Mouse (Mus musculus) heart, adult 18-20 months (tissue): Measurements from ENCODE around the gene Brsk1. TPM values are rescaled to one million over a fixed set of nuclear protein-coding genes. Genes with fewer than 3 reads are reported as not detected.

Experiments used
- DNase-seq, 2 experiments: peaks; one replicate each; pipeline ENCODE4 v3.0.0; 2021 to 2022; ENCODE audit warnings: mixed read lengths in 1 of 2
- total RNA-seq, 2 experiments: library from RNA; stranded (reverse); gene quantifications; 2 replicates each; pipeline ENCODE4 v1.2.3; 2021

Gene Brsk1
- total RNA-seq, 2 experiments from 2014 or later: 1.1 to 1.2 TPM

DNA sequence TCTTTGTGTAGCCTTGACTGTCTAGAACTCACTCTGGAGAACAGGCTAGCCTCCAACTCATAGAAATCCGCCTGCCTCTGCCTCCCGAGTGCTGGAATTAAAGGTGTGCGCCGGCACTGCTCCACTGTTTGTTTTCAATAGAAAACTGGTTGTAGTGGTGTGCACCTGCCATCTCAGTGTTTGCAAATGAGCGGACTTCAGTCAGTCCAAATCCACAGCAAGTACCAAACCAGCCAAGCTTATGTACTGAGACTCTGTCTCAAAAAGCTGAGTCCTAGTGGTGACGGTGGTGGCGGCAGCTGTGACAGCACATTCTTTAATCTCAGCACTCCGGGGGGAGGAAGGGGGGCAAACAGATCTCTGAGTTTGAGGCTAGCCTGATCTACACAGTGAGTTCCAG lies 21.9 kb upstream of the Brsk1 start:
- no peak for DNase-seq

DNA sequence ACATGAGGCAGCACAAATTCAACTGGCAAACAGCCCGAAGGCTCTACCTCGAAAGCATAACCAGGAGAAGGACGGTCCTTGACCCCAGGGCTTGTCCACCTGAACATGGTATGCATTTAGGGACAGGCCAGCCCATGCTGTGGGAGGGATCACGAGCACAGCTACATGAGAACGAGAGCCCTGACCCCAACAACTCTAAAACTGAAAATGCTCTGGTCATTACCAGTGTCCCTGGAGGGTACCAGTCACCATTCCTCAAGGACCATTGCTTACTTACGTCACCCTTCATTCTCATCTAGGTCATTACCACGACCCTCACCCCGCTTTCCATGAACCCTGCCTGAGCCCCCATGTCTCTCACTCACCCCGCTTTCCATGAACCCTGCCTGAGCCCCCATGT lies 21.2 kb upstream of the Brsk1 start:
- DNase-seq: no peak

DNA sequence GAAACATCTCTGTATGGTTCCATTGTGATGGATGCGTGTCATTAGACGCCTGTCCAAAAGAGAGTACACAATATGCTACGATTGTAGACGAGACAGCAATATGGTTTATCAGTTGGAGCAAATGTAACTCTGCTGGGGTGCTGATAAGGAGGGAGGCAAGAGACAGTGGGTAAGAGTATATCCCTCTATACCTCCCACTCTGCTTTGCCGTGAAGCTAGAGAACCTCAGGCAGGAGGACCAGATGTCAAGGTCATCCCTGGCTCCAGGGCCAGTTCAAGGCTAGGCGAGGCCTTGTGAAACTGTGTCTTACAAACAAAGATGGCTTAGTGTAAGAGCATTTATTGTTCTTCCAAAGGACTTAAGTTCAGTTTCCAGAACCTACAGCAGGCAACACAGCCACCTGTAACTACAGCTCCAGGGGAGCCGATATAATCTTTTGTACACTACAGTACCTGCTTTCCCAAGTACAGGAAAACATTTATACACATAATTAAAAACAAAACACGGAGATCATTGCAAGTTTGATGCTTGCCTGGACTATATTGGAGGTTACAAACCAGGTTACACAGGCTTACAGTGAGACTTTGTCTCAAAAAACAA lies 19.6 kb upstream of the Brsk1 start:
- DNase-seq: no peak

DNA sequence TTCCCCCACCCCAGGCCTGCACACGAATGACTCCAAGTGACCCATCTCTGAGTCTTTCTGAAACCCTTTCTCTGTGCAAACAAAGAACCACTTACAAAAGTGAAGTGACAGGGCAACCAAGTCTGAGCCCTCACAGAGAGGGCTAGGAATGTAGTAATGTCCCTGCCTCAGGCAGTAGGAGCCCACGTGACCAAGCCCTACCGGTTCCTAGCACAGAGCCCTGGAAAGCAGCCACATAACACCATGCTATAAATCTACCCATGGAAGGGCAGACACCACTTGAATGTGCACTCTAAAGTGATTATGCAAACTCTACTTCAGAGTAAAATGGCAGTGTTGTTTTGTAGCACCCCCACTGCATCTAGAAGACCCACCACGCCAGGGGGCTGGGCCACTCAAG lies 18.4 kb upstream of the Brsk1 start:
- no peak for DNase-seq

DNA sequence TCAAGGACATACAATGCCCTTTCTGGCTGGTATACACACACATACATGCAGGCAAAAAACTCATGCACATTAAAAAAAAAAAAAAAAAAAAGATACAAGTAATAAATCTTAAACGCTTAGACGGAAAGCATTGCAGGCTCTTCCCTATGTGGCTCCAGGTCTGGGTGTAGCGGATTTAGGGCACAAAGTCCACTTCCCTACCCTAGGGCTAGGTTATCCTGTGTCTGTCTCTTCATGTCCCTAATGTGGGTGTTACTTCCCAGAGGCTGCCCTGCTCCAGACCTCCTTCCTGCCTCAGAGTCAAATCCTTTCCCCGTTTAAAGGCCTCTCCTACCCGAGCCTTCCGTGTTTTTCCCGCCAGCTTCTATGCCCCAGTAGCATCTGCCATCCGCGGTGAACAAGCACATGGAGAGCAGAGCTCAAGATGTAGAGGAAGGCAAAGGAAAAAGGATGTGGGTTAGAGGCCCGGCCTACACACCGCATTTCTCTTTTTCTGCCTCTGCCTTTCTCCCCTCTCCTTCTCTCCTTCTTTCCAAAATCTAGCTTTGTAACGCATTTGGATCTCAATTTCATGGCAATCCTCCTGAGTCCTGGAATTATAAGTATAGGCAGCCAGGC lies 16.2 kb upstream of the Brsk1 start:
- DNase-seq: no peak

DNA sequence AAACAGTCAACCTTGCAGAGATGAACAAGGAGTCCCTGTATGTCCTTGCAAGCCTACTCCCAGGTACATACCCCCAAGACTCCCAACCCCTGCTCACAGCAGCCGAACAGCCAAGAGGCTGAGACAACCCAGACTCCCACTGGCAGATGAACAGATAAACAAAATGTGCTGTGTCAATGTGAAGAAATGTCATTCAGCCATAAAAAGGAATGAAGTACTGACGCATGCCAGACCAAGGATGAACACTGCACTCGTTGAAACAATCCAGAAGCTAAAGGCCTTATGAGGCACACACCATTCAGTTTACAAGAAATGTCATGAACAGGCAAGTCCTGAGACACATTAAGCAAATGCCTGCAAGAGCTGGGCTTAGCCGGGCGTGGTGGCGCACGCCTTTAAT lies 15.2 kb upstream of the Brsk1 start:
- no peak for DNase-seq

DNA sequence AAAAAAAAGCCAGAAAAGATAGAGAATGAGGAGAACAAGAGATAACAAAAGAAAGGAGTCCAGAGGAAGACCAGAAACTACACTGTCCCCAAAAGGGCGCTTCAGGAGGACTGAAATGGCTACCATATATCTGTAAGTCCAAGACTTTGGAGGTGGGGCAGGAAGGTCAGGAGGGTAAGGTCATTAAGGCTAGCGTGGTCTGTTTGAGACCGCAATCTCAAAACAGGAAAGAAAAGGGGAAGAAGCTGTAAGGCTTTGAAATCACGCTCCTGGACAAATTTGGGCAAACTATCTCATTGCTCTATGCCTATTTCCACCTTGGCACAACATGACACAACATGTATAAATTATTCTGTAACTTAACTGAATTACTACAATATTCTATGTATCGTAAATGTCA lies 7.1 kb upstream of the Brsk1 start:
- no peak for DNase-seq

DNA sequence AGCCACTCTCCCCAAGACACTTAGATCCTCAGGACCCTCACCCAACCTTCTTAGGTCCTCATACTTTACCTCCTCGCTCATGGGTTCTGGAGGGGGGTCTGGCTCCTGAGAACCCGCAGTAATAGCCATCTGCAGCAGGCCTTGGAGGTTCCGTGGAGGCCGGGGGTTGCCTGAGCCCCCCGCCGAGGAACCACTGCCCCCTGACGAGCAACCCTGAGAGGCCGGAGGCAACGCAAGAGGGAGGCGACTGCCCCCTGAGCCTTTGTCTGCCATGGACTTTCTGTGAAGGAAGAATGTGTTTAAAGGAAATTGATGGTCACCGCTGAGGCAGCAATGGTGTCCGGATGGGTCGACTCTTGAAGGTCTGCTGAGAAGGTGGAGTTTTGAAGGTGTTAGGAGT lies 6.2 kb upstream of the Brsk1 start:
- no peak for DNase-seq

DNA sequence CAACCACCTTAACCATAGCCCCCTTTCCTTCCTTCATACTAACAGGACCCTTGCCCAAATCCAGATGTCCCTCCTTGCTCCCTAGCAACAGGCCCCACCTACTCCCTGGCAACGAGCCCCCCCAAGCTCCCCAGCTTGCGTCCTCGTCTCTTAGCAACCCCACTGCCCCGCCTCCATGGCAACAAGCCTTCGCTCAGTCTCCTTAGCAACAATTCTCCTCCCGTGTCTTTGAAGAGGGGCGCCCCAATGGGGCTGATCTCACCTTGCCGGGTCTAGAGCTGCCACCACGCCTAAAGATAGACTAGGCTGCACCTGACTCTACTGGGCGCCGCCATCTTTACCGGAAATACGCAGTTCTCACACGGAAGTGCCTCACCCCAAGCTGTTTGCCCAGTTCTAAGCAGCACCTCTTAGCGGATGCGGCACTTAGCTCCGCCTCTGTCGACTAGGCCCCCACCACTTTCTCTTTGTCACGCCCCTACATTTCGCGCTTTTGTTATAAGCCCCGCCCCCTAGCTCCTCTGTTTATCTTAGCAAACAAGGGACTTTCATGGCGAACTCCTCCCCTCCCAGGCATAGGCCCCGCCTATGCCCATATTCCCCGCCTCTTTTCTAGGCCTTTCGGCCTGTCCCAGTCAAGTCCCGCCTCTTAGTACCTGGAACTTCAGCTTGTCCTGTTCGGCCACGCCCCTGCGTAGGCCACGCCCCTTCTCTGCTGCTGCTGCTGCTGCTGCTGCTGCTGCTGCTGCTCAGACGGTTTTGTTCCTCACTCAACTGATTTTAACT lies 5.6 kb upstream of the Brsk1 start, which contains the start of gene Hspbp1:
TSS of gene Hspbp1 (minus strand) at position 437 of the 786 bp plus-strand sequence.
- DNase-seq: peak; percentile 96 to 98

DNA sequence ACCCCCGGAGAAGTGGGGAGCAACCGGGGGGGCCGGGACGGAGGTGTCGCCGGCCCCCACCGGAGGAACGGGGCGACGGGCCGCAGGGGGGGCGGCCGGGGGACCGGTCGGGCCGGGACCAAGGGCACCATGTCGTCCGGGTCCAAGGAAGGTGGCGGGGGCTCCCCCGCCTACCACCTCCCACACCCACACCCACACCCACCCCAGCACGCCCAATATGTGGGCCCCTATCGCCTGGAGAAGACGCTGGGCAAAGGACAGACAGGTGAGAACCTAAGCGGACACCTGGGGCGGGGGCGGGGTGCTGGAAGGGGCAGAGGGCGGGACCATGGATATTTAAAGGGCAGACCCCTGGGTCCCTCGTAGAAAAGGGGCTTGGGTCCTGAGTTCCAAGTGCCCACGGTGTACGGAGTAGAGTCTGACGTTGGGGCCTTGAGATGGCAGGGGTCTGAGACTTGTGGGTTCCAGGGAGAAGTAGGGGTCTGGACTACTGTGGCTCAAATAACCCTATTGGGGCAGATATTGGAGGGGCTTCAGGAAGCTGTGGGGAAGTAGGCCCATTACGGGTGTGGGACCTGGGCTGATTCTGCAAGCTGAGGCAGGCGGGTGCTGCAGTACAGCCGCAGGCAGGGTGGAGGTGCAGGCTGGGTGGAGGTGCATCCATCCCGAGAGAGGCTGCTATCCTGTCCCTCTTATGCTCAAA lies 698 bp downstream of the Brsk1 start:
- DNase-seq: peak in 1 of 2 experiments; percentile 13

DNA sequence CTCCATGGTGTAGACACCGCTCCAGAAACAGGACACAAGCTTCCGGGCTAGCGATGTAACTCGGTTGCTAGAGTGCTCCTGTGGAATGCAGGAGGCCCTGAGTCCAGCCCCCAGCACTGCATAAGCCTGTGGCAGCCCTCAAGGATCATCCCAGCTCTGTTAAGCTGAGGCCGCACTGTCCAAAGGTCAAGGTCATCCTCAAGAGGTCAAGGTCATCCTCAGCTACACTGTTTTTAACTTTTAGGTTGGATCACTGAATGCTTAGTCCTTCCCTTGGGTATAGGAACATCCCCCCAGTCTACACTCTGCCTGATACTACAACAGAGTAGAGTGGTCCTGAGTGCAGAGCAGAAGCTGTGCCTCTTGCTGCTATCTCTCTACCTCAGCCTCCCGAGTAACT lies 2.6 kb downstream of the Brsk1 start:
- DNase-seq: no peak

DNA sequence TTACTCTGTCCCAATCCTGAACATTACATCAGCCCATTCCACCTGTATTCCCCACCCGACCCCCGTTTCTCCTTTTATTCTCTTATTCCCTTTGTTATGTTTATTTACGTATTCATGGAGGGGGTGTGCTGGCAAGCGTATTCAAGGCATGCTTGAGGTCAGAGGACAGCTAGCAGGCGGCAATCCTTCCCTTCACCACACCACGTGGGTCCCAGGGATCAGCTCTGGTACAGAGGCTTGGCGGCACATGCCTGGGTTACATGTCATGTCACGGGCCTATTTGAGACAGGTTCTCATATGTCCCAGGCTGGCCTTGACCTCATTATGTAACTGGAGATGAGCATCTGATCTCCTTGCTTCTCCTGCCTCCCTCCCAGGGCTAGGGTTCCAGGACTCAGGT lies 11.9 kb downstream of the Brsk1 start:
- no peak for DNase-seq

DNA sequence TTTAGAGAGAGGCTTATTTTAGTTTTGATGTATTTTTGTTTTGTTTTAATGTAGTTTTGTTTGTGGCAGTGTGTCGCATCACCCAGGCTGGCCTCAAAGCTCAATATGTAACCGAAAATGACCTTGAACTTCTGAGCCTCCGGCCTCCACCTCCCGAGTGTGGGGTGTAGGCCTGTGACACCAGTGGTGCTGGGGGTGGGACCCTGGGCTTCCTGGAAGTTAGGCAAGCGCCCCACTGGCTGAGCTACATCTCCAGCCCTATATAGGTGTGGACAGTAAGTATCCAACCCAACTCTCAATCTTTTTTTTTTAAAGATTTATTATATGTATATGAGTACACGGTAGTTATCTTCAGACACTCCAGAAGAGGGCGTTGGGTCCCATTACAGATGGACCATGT lies 12.8 kb downstream of the Brsk1 start:
- DNase-seq: no peak

DNA sequence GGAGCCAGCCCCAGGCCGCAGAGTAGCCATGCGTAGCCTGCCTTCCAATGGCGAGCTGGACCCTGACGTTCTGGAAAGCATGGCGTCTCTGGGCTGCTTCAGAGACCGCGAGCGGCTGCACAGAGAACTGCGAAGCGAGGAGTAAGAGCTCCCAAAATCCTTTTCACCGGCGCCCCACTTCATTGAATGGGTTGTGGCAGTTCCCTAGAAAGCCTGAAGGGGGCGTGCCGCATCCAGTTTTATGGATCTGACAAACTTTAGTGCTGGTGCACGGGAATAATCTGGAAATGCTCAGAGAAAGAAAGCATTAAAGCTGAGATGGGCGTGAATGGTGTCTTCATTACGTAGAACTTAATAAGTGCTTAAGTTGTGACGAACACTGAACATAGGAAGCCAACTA lies 14.7 kb downstream of the Brsk1 start:
- DNase-seq: peak; percentile 15 to 49

DNA sequence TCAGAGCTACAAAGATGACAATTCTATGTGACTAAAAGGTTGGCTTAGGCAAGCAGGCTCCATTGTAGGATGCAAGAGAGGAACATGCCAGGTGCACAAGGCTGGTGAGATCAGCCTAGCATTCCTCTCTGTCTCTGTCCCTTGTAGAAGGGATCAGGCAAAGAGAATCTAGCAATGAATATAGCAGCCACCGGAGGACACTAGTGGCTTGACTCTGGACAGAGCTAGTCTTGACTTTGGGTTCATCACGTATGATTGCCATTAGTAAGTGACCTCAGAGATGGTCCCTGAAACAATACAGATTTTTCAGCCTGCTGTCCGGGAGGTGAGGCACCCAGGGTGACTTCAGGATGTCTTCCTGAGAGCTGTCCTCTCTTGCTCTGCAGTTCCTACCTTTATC lies 22.2 kb downstream of the Brsk1 start:
- no peak for DNase-seq

DNA sequence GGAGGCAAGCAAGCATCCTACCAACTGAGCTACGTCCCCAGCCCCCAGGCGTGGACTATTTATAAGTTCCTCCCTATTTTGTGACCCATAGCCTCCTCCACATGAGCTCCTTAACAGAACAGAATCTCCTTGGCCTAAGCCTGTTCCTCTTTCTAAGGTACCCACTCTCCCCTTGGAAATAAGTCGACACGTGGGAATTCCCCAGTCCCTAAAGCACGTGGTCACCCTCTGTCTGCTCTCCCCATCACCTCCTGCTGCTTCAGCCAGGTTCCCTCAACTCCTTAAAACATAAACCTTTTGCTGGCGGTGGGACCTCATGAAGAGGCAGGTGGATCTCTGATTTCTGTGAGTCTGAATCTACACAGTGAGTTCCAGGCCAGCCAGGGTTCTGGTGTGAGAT lies 26.6 kb downstream of the Brsk1 start:
- DNase-seq: no peak

DNA sequence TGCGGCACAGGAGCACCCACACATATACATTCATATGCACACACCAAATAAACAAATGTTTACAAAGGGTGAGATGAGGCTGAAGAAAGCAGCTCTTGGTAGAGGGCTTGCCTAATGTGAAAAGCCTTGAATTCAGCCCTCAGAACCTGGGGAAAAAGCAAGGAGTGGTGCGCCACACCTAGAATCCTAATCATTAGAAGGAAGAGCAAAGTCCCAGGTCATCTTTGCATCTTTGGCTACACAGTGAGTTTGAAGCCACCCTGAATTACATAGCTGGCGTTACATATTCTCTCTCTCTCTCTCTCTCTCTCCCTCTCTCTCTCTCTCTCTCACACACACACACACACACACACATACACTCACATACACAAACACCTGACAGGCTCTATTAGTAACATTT lies 28.9 kb downstream of the Brsk1 start:
- no peak for DNase-seq

DNA sequence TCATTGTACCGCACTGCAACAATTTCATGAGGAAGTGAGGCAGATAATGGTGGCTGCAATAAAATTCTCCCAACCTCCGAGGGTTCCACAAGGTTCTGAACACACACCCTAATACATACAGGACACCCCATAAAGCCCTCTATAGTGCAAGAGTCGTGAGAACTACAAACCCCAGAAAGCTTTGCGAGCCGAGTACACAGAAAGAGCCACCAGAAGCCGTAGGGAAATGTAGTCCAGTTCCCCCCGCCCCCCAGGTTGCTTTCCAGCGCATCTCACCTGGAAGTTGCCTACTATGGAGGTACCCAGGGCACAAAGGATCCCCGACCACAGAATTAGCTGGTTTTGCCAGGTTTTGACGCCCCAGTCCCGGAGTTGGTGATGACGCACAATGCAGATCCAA lies 33.1 kb downstream of the Brsk1 start:
- peak; percentile 36 to 43 for DNase-seq

DNA sequence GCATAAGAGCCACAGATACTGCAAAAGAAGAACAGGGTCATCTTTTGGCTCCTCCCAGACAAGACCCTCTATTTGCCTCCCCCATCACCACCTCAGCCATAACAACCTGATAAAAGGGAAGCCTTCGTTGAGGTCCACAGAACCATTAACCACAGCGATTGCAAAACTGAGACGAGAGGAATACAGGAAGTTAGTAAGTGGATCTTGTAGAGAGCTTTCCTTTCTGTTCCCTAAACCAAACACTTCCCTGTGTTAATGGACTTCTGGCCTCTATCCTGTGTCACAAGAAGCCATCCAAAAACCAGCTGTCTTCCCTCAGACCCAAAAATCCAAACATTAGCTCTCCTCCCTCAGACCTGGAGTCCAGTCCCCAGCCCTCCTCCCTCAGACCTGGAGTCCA lies 34.0 kb downstream of the Brsk1 start:
- peak in 1 of 2 experiments; percentile 46 for DNase-seq

DNA sequence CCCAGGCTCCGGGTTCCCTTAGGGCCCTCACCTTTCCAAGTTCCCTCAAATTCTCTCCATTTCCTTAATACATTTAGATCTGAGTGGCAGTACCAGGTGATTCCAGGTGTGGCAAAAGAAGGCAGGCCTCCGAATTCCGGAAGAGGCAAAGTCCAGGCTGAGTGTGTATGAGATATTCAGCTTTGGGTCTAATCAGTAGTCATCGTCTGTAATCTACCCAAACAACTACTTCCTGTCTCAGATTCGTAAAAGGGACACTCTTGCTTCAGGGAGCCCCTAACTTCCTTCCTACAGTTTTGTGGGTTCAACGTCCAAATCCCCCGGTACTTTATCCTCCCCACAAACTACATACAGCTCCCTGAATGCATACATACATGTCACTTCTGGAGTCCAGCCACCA lies 34.8 kb downstream of the Brsk1 start, which contains the start of gene Tmem150b:
TSS of gene Tmem150b (minus strand) at position 81 of the 400 bp plus-strand sequence.
- DNase-seq: no peak

DNA sequence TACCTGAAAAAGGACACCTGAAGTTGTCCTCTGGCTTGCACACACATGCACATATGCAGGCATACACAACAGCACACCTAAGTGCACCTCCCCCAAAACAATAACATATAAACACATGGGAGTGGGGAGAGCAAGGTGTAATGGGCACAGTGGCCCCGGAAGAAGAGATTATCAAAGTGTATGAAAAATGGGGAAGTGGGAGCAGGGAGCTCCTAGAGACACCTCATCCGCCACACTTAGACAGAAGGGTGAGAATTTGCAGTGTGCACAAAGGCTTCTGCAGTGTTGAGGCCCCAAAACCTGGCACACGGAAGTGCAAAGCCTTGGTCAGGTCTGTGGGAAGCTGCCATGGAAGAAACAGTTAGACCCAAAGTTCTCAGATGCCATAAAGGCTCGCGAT lies 40.7 kb downstream of the Brsk1 start:
- DNase-seq: no peak

DNA sequence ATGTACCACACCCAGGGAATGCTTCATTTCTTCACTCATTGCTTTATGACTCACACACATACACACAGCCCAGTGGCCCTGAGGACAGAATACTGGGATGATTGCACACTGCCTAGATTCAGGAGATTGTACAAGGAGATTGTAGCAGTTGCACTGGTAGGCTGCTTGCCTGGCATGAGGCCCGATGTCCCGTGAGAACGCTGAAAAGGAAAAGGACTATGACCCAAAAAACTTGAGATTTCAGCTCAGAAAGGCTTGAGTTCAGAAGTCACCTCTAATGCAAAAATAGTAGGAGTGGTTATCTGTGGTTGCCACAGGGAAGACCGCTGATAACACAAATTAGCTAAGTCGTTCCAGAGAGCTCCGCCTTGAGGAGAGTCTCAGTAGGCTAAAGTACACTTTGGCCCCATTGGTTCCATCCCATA lies 42.6 kb downstream of the Brsk1 start:
- no peak for DNase-seq

DNA sequence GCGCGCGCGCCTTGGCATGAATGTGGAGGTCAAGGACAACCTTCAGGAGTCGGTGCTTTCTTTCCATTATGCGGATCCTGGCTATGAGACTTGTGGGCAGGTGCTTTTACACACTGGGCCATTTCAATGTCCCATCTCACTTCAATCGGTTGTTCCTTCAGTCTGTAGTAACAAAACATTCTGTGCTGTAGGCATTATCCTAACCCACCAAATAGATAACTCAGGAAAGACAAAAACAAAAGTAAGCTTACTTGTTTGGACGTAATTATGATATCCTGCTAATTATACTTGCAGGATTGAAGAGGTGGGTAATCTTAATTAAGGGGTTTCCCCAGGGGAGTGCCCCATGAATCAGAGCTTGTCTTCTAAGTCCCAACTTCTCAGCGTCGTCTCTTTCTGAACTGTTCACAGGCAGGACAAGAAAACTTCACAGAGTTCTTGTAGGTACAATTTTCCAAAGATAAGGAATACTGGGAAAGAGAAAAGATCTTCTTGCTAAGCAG lies 48.7 kb downstream of the Brsk1 start:
- DNase-seq: no peak
